Mouse (Mus musculus) heart, embryonic 11.5 days (tissue): Measurements from ENCODE around the gene Adgrf5. TPM values are rescaled to one million over a fixed set of nuclear protein-coding genes. Genes with fewer than 3 reads are reported as not detected.
"Not testable (repeated sequence)": the region's sequence is repeated elsewhere in the genome, so short reads cannot be mapped to it uniquely, and the experiment has no call there.

Source experiments
- ATAC-seq: fragments of 200-750 bp; cut with Nextera tagmentation; replicated peaks from 2 replicates; pipeline ENCODE4 v1.8.0; 2017; ENCODE audit warnings: moderate library complexity; ENCODE audit not compliant: insufficient number of reproducible peaks, low FRiP score, low TSS enrichment
- H3K27ac ChIP-seq: fragments of 300-500 bp; sonication (generic); 2 replicates; pipeline ENCODE4 v1.5.1; 2014; ENCODE audit warnings: mild to moderate bottlenecking, low read depth, low read length
- H3K27me3 ChIP-seq: fragments of 300-500 bp; sonication (generic); 2 replicates; pipeline ENCODE4 v1.6.1; 2014; ENCODE audit warnings: mild to moderate bottlenecking, low read length, mixed read lengths; ENCODE audit not compliant: control insufficient read depth, insufficient read depth
- H3K36me3 ChIP-seq: fragments of 300-500 bp; sonication (generic); 2 replicates; pipeline ENCODE4 v1.6.1; 2014; ENCODE audit warnings: mild to moderate bottlenecking, low read length, moderate library complexity, mixed read lengths; ENCODE audit not compliant: control insufficient read depth, insufficient read depth
- H3K4me1 ChIP-seq: fragments of 300-500 bp; sonication (generic); 2 replicates; pipeline ENCODE4 v1.6.1; 2014; ENCODE audit warnings: low read length; ENCODE audit not compliant: control insufficient read depth, insufficient read depth
- H3K4me2 ChIP-seq: fragments of 300-500 bp; sonication (generic); 2 replicates; pipeline ENCODE4 v1.6.1; 2014; ENCODE audit warnings: mild to moderate bottlenecking, moderate library complexity
- H3K4me3 ChIP-seq: fragments of 300-500 bp; sonication (generic); 2 replicates; pipeline ENCODE4 v1.5.1; 2014; ENCODE audit warnings: low read depth, low read length
- H3K9ac ChIP-seq: fragments of 300-500 bp; sonication (generic); 2 replicates; pipeline ENCODE4 v1.6.1; 2014; ENCODE audit warnings: mild to moderate bottlenecking, low read depth, low read length, moderate library complexity
- H3K9me3 ChIP-seq: fragments of 300-500 bp; sonication (generic); replicated peaks from 2 replicates; pipeline ENCODE4 v1.6.1; 2016; ENCODE audit warnings: low read length; ENCODE audit not compliant: control insufficient read depth
- WGBS: fragments of 180-500 bp; shearing (Covaris S2); extraction: QIAGEN DNeasy Blood & Tissue Kit; methylation state at CpG from one replicate; pipeline ENCODE4 v1.1.7; 2014; ENCODE audit not compliant: insufficient replicate concordance; 5-methylcytosine and 5-hydroxymethylcytosine counted together
- polyA plus RNA-seq: library from polyadenylated mRNA; unstranded; fragments of >200 nt; fragmentation: Nextera tagmentation; extraction: Ambion mirVana; gene quantifications from 2 replicates; pipeline ENCODE4 v1.2.1, GENCODE M21; 2014

The Adgrf5 gene
- polyA plus RNA-seq, 1 experiment from 2014 or later = 13.9 TPM

DNA sequence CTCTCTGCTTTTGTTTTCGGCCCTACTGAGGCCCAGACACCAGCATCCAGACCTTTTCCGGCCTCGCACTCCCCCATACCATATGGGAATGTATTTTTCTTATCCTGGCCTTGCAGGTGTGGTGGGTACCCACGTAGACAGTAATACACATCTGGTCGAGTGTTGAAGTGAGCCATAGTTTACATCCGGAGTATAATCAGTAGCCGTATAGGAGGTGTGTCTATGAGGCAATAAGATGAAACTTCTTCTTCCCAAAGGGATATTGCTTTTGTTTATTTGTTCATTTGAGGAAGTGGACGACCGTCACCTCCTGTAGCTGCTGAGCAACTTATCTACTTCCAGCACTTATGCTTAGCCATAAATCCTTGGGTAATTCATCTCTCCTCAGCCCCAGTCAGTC lies 26.2 kb upstream of the Adgrf5 start:
- H3K4me3 ChIP-seq = no peak overlapping the region
- WGBS = 47% methylated on average over 9 of the region's 9 CpGs
- no peak overlapping the region for H3K4me2 ChIP-seq
- no peak for ATAC-seq
- no peaks in the 10 kb centered on the region for H3K36me3 ChIP-seq
- peaks cover 4% of the 10 kb centered on the region; the same call in 1 of the 2 replicates for H3K4me1 ChIP-seq
- no peaks in the 10 kb centered on the region for H3K9me3 ChIP-seq
- no peak overlapping the region for H3K9ac ChIP-seq
- H3K27ac ChIP-seq = no peak overlapping the region
- H3K27me3 ChIP-seq = no peaks in the 10 kb centered on the region

DNA sequence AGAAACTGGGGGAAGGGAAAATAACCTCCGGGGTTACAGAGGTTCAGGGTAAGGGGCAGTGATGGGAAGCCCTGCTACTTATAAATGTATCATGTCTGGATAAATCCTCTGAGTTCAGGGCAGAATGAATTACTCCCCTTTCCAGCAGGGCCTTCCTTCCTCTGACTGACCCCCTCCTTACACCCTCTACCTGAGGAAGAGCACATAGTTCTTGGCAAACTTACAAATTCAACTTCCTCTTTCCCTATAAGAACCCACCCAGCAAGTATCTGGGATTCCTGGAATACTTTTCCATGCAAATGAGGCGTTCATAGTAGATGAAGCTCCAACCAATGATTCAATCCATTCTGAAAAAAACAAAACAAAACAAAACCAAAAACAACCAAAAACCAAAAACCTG lies 22.6 kb upstream of the Adgrf5 start:
- H3K36me3 ChIP-seq = no peaks in the 10 kb centered on the region
- no peak overlapping the region for H3K9ac ChIP-seq
- ATAC-seq = no peak
- no peaks in the 10 kb centered on the region for H3K9me3 ChIP-seq
- no peak overlapping the region for H3K4me2 ChIP-seq
- no peak overlapping the region for H3K27ac ChIP-seq
- H3K4me3 ChIP-seq = no peak overlapping the region
- WGBS = 76% methylated on average over 2 of the region's 2 CpGs
- no peaks in the 10 kb centered on the region; the same call in 1 of the 2 replicates for H3K4me1 ChIP-seq
- H3K27me3 ChIP-seq = no peaks in the 10 kb centered on the region

DNA sequence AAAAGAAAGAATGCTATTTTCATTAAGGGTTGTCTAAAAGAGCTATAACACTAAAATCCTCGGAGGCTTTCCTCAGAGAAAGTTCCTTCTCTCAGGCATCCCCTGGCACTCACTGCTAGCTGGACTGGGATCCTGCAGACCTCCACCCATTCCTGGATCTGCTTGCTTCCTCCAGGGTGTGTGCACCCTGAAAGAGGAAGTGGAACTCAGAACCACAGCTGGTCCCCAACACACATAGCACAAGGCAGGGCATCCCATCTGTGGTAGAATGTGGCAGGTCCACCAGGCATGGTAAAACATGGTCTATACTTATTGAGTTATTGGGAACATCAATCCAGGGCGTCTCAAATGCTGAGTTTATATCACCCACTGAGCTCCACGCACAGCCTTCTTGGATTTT lies 22.0 kb upstream of the Adgrf5 start:
- no peak for ATAC-seq
- Histone ChIP-seq H3K27me3 (no peaks in the 10 kb centered on the region), H3K4me3 (no peak overlapping the region), H3K4me1 (no peaks in the 10 kb centered on the region), H3K9ac (no peak overlapping the region), H3K4me2 (no peak overlapping the region), H3K36me3 (no peaks in the 10 kb centered on the region), H3K9me3 (no peaks in the 10 kb centered on the region), H3K27ac (no peak overlapping the region)
- 77% methylated on average over 3 of the region's 3 CpGs for WGBS

DNA sequence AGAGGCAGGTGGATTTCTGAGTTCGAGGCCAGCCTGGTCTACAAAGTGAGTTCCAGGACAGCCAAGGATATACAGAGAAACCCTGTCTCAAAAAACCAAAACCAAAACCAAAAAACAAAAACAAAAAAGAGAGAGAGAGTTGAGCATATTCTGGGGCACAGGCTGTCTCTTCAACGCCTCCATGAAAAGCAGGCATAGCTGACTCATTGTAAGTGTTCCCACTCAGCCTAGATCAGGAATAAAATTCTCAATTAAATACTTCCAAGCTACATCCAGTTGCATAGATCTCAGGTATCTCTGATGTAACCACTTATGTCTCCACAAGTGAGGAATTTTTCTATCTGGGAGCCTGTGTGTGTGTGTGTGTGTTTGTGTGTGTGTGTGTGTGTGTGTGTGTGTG lies 13.8 kb upstream of the Adgrf5 start:
- H3K27ac ChIP-seq, H3K4me2 ChIP-seq, H3K9ac ChIP-seq, H3K36me3 ChIP-seq, H3K27me3 ChIP-seq, H3K4me1 ChIP-seq, ATAC-seq, H3K9me3 ChIP-seq, H3K4me3 ChIP-seq: not testable (repeated sequence)
- 82% methylated on average over 2 of the region's 2 CpGs for WGBS

DNA sequence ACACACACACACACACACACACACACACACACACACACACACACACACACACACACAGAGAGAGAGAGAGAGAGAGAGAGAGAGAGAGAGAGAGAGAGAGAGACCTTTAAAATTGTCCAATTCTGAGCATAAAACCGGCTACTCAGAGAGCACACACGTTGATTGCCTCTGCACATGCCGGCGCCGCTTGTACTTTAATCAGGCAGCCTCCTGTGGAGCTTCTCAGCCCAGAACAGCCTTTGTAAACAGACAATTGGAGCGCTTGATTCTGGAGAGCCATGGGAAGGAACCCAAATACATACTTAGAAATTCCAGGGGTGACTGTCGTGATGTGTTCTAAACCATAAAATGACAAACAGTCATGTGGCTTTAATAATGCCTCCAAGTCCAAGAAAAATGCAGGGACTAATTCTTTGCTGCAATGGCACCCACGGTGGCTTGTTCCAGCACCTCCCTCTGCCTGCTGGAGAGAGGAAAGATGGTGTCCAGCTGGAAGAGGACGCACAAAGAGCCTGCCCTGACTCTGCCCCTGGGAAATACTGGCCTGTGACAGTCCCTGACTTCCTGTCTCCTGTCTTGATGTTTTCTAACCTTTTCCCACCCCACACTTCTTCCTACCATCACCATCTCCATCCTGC lies 2.2 kb upstream of the Adgrf5 start:
- no peak overlapping the region for H3K9ac ChIP-seq
- no peaks in the 10 kb centered on the region for H3K9me3 ChIP-seq
- no peak for ATAC-seq
- peak overlapping the region; percentile 19 for H3K4me2 ChIP-seq
- peaks cover 9% of the 10 kb centered on the region; the same call in 1 of the 2 replicates for H3K4me1 ChIP-seq
- peaks cover 5% of the 10 kb centered on the region; the same call in 1 of the 2 replicates for H3K27me3 ChIP-seq
- H3K4me3 ChIP-seq = no peak overlapping the region
- H3K27ac ChIP-seq = peak overlapping the region; percentile 46; the same call in 1 of the 2 replicates
- 29% methylated on average over 9 of the region's 9 CpGs for WGBS
- no peaks in the 10 kb centered on the region for H3K36me3 ChIP-seq

DNA sequence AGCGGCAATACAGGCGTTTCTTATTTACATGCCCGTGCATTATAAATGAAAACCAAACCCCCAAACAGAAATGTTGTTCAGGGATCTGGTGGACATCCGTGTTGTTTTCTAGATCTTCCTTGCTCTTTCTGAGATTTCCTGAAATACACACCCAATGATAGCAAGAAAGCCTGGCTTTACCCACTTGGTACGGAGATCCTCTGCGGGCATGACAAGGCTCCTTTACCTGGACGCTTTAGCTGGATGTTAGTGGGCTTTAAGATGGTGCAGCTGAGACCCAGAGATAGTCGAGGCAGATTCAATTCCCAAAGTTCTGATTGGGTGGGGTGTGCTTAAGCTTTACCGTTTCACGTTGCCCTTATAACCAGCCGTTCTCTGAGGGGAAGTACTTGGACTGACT lies 770 bp downstream of the Adgrf5 start:
- peaks cover 13% of the 10 kb centered on the region; the same call in 1 of the 2 replicates for H3K4me1 ChIP-seq
- H3K27me3 ChIP-seq = peaks cover 5% of the 10 kb centered on the region; the same call in 1 of the 2 replicates
- ATAC-seq = no peak
- no peaks in the 10 kb centered on the region for H3K9me3 ChIP-seq
- H3K4me3 ChIP-seq = peak overlapping the region; percentile 37
- H3K9ac ChIP-seq = 0 out of 2 replicates have a peak overlapping the region, but pooled peaks have one; percentile 49
- peak overlapping the region; percentile 52 for H3K4me2 ChIP-seq
- 69% methylated on average over 11 of the region's 11 CpGs for WGBS
- H3K36me3 ChIP-seq = no peaks in the 10 kb centered on the region
- no peak overlapping the region for H3K27ac ChIP-seq

DNA sequence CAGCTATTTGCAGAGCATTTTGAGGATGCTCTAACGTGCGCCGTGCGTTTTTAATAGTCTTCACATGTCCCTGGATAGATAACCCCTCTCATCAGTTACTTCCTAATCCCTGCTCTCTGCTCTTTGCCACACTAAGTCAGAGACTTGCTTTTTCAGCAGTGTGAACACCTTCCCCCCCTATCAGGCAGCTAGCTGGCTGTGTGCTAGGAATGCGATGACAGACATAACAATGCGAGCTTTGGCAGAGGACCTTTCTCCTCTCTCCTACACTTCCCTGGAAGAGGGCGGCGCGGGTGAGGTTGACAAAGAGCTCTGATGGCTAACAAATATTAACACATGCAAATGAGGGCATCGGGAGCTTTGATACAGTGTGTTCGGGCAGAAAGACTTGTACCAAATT lies 2.1 kb downstream of the Adgrf5 start:
- Histone ChIP-seq H3K9me3 (no peaks in the 10 kb centered on the region), H3K4me1 (peaks cover 22% of the 10 kb centered on the region; the same call in 1 of the 2 replicates), H3K4me3 (peak overlapping the region; percentile 12; the same call in 1 of the 2 replicates), H3K27me3 (peaks cover 5% of the 10 kb centered on the region; the same call in 1 of the 2 replicates), H3K36me3 (no peaks in the 10 kb centered on the region), H3K27ac (no peak overlapping the region), H3K9ac (no peak overlapping the region), H3K4me2 (peak overlapping the region; percentile 33)
- ATAC-seq = no peak
- WGBS = 8% methylated on average over 11 of the region's 11 CpGs

DNA sequence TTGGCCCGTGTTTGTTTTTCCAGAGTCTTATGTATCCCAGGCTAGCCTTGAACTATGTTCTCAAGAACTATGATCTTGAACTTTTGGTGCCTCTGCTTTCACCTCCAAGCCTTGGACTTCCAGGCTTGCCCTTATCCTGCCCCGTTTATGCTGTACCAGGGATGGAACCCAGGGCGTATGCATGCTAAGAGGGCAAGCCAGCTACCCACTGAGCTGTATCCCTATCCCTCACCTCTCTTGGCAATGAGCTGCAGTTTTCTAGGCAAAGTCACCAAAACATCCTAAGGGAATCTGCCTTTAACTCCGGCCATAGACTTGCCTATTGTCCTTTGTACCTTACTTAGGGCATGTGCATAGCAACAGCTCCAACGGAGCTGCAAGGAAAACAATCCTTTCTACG lies 2.6 kb downstream of the Adgrf5 start:
- WGBS = 62% methylated on average over 6 of the region's 6 CpGs
- H3K4me2 ChIP-seq = peak overlapping the region; percentile 33
- no peak overlapping the region for H3K27ac ChIP-seq
- H3K27me3 ChIP-seq = peaks cover 5% of the 10 kb centered on the region; the same call in 1 of the 2 replicates
- H3K9me3 ChIP-seq = no peaks in the 10 kb centered on the region
- no peak for ATAC-seq
- no peaks in the 10 kb centered on the region for H3K36me3 ChIP-seq
- no peak overlapping the region for H3K9ac ChIP-seq
- H3K4me3 ChIP-seq = no peak overlapping the region
- H3K4me1 ChIP-seq = peaks cover 20% of the 10 kb centered on the region; the same call in 1 of the 2 replicates

DNA sequence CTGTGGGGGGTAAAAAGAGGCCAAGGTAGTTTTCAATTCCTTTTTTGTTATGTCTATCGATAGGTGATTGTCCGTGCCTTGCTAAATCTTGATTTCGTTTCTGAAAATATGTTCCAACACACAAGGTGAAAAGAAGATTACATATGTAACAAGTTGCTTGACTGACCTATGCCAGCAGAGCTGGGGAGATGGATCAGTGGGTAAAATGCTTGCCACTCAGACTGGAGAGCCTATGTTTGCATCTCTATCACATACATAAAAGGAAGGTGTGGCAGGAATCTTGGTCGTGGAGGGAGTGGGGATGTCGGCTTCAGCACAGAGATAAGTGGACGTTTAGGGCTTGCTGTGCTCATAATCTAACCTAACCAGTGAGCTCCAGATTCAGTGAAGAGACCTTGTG lies 3.7 kb downstream of the Adgrf5 start:
- H3K27ac ChIP-seq = no peak overlapping the region

More for the DNA sequence above, 3.7 kb downstream of the Adgrf5 start:
- H3K4me3 ChIP-seq = no peak overlapping the region
- no peak for ATAC-seq
- peaks cover 12% of the 10 kb centered on the region; the same call in 1 of the 2 replicates for H3K4me1 ChIP-seq
- no peaks in the 10 kb centered on the region for H3K36me3 ChIP-seq
- 38% methylated on average over 6 of the region's 6 CpGs for WGBS
- no peak overlapping the region for H3K4me2 ChIP-seq
- no peaks in the 10 kb centered on the region for H3K9me3 ChIP-seq
- H3K27me3 ChIP-seq = peaks cover 5% of the 10 kb centered on the region; the same call in 1 of the 2 replicates
- no peak overlapping the region for H3K9ac ChIP-seq
